Mouse (Mus musculus) Patski (cell line): ENCODE measurements around the gene Neurog1. TPM values are rescaled to one million over a fixed set of nuclear protein-coding genes. Genes with fewer than 3 reads are reported as not detected.

Experiments
- ATAC-seq: fragments of 100-300 bp; one replicate; pipeline ENCODE4 v1.8.0; 2021
- CTCF ChIA-PET: fragments of 350-600 bp; sonication (Branson Sonifier 250); formaldehyde crosslinking; loops from one replicate; lab custom pipeline; 2022; ENCODE audit warnings: inconsistent platforms; lab: Charles Lee
- POLR2A ChIA-PET: fragments of 350-600 bp; sonication (Branson Sonifier 250); formaldehyde crosslinking; loops from one replicate; lab custom pipeline; 2022; ENCODE audit warnings: antibody characterized with exemption, inconsistent platforms; lab: Charles Lee
- DNase-seq: peaks from one replicate; pipeline ENCODE4 v3.0.0-alpha.2; 2011; ENCODE audit warnings: low read depth, low spot score
- H3K27me3 ChIP-seq: fragments of 371-371 bp; one replicate; pipeline ENCODE4 v1.5.1; 2021
- CTCF ChIP-seq: fragments of 100-300 bp; IDR thresholded peaks from one replicate; pipeline ENCODE4 v1.5.1; 2021
- in situ Hi-C: fragments of 300-500 bp; cut with MboI; formaldehyde crosslinking; loops from 3 replicates; pipeline ENCODE4 v1.11.1; 2018; ENCODE audit warnings: low pct_unique_long_range_greater_than_20kb, mixed read lengths
- polyA plus RNA-seq: library from polyadenylated mRNA; unstranded; gene quantifications from one replicate; pipeline ENCODE4 v1.2.3, GENCODE M21; 2021

Neurog1 gene
- polyA plus RNA-seq, 1 experiment from 2014 or later, result 0.04 TPM

- no peak for ATAC-seq
- POLR2A ChIA-PET, result interaction anchor here (0.7 kb wide), 1 partner anchor 10 kb away, joined by 3 read pairs; no protein-coding TSS in a partner anchor
- TF ChIP-seq CTCF, result no peak
- CTCF ChIA-PET, result interaction anchor here (1.0 to 1.1 kb wide), 3 partner anchors 14 to 58 kb away, joined by 3 read pairs; no protein-coding TSS in a partner anchor
- DNase-seq, result no peak
- in situ Hi-C loops, result loop anchor here (5.0 kb wide), 1 partner anchor 47 kb away; no protein-coding TSS in a partner anchor
- peaks cover 31% of the 10 kb centered on the region for H3K27me3 ChIP-seq
These were observed 2.2 kb downstream of the Neurog1 start for GRCm38 (mm10) chr13:56249593-56250341.

- no peaks in the 10 kb centered on the region for H3K27me3 ChIP-seq
- ATAC-seq (no peak), DNase-seq (no peak)
- TF ChIP-seq CTCF, result no peak
- POLR2A ChIA-PET, result no interaction called here
- CTCF ChIA-PET, result no interaction called here
- in situ Hi-C loops, result no loop called here
These were observed 8.9 kb downstream of the Neurog1 start for GRCm38 (mm10) chr13:56243104-56243503.

GRCm38 (mm10) chr13:56240012-56240770 is 11.8 kb downstream of the Neurog1 start:
- TF ChIP-seq CTCF, result no peak
- ChIA-PET CTCF (no interaction called here), POLR2A (no interaction called here)
- peaks cover 7% of the 10 kb centered on the region for H3K27me3 ChIP-seq
- DNase-seq, result no peak
- in situ Hi-C loops, result no loop called here
- ATAC-seq, result no peak

- no peak for ATAC-seq
- peaks cover 7% of the 10 kb centered on the region for H3K27me3 ChIP-seq
- CTCF ChIA-PET, result no interaction called here
- DNase-seq, result no peak
- POLR2A ChIA-PET, result interaction anchor here (0.6 to 0.7 kb wide), 2 partner anchors 70 to 880 kb away, joined by 3 read pairs; no protein-coding TSS in a partner anchor
- in situ Hi-C loops, result no loop called here
- no peak for TF ChIP-seq CTCF
These were observed 14.1 kb downstream of the Neurog1 start for GRCm38 (mm10) chr13:56237905-56238304.

GRCm38 (mm10) chr13:56236194-56236593 is 15.8 kb downstream of the Neurog1 start:
- in situ Hi-C loops, result no loop called here
- CTCF ChIA-PET, result interaction anchor here (1.3 kb wide), 1 partner anchor 14 kb away, joined by 3 read pairs; no protein-coding TSS in a partner anchor

GRCm38 (mm10) chr13:56228790-56229189 is 23.2 kb downstream of the Neurog1 start:
- POLR2A ChIA-PET, result interaction anchor here (0.6 kb wide), 2 partner anchors 10 to 304 kb away, joined by 3 to 5 read pairs; no protein-coding TSS in a partner anchor
- CTCF ChIA-PET, result interaction anchor here (0.8 to 1.5 kb wide), 3 partner anchors 14 to 31 kb away, joined by 3 to 4 read pairs (median 3); no protein-coding TSS in a partner anchor
- DNase-seq, result no peak
- ATAC-seq, result no peak
- no peak for TF ChIP-seq CTCF
- in situ Hi-C loops, result no loop called here
- peaks cover 10% of the 10 kb centered on the region for H3K27me3 ChIP-seq

More at GRCm38 (mm10) chr13:56236194-56236593, 15.8 kb downstream of the Neurog1 start:
- ATAC-seq, result no peak
- TF ChIP-seq CTCF, result no peak
- POLR2A ChIA-PET, result no interaction called here
- peaks cover 7% of the 10 kb centered on the region for H3K27me3 ChIP-seq
- DNase-seq, result no peak

- no peak for TF ChIP-seq CTCF
- in situ Hi-C loops, result no loop called here
- ChIA-PET CTCF (interaction anchor here (2.4 kb wide), 1 partner anchor 29 kb away, joined by 8 read pairs; no protein-coding TSS in a partner anchor), POLR2A (no interaction called here)
- peaks cover 23% of the 10 kb centered on the region for H3K27me3 ChIP-seq
- no peak for ATAC-seq
- DNase-seq, result no peak
These were observed 25.6 kb downstream of the Neurog1 start for GRCm38 (mm10) chr13:56226175-56226954.

GRCm38 (mm10) chr13:56223625-56224024 is 28.3 kb downstream of the Neurog1 start:
- CTCF ChIA-PET, result no interaction called here

GRCm38 (mm10) chr13:56222849-56223246 is 29.1 kb downstream of the Neurog1 start:
- no peak for DNase-seq
- H3K27me3 ChIP-seq, result peaks cover 21% of the 10 kb centered on the region
- POLR2A ChIA-PET, result no interaction called here
- CTCF ChIA-PET, result interaction anchor here (0.9 to 1.5 kb wide), 2 partner anchors 12 to 25 kb away, joined by 3 to 4 read pairs; no protein-coding TSS in a partner anchor
- TF ChIP-seq CTCF, result no peak
- in situ Hi-C loops, result no loop called here
- no peak for ATAC-seq

More at GRCm38 (mm10) chr13:56223625-56224024, 28.3 kb downstream of the Neurog1 start:
- ATAC-seq (no peak), DNase-seq (no peak)
- TF ChIP-seq CTCF, result no peak
- in situ Hi-C loops, result no loop called here
- peaks cover 24% of the 10 kb centered on the region for H3K27me3 ChIP-seq
- POLR2A ChIA-PET, result no interaction called here
